Mouse (Mus musculus) c-Kit-positive CD71-negative TER-119-negative erythroid progenitor cells, embryonic 14.5 days (primary cell): ENCODE data around the gene Cx3cl1.
A peak's percentile ranks its signal among the peaks of the same experiment; 100 is the strongest.

ENCODE experiments used
- DNase-seq: peaks from one replicate; pipeline ENCODE4 v3.0.0-alpha.2; 2013; ENCODE audit warnings: low read depth

Cx3cl1 gene

GRCm38 (mm10) chr8:94801293-94802095, 29.7 kb downstream of the Cx3cl1 start:
- DNase-seq, result no peak

- DNase-seq, result no peak
Measured at GRCm38 (mm10) chr8:94802375-94802774, 30.6 kb downstream of the Cx3cl1 start.

- no peak for DNase-seq
Measured at GRCm38 (mm10) chr8:94803551-94803950, 31.7 kb downstream of the Cx3cl1 start.

GRCm38 (mm10) chr8:94804546-94805340, 32.9 kb downstream of the Cx3cl1 start:
- no peak for DNase-seq

DNA sequence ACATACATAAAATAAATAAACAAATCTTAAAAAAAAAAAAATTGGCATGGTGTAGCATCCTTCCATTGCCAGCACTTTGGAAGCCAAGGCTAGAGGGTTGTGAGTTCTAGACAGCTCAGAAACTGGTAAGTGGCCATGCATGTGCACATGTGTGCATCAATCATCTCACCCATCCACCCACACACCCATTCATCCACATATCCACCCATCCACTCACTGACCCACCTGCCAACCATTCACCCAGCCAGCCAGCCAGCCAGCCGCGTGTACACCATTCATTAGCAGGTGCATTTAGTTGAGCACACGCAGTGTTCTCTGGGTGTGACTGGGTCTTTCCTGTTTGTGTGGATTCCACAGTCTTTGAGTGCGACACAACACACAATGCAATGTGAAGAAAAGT, 34.0 kb downstream of the Cx3cl1 start:
- no peak for DNase-seq

GRCm38 (mm10) chr8:94807506-94807905, 35.7 kb downstream of the Cx3cl1 start:
- DNase-seq, result no peak

GRCm38 (mm10) chr8:94808372-94808771, 36.6 kb downstream of the Cx3cl1 start:
- DNase-seq, result no peak

- no peak for DNase-seq
Measured at GRCm38 (mm10) chr8:94810153-94810552, 38.3 kb downstream of the Cx3cl1 start, which contains the start of gene Ccl17. Gene Ccl17, plus strand, starts transcription at chr8:94810453.

DNA sequence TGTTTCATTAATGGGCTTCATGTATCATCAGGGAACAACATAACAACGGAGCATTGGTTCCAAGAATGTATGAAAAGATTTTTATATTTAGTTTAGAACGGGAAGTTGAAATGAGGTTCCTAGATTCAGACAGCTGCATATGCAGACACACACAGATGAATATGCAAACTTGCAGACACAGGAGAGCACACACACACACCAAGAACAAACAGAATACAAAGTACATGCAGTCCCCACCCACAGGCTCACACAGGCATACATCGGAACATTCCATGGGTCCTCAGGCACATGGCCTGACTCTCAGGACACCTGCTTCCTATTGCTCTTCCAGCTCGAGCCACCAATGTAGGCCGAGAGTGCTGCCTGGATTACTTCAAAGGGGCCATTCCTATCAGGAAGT, 39.0 kb downstream of the Cx3cl1 start:
- DNase-seq, result no peak

GRCm38 (mm10) chr8:94811654-94812053, 39.8 kb downstream of the Cx3cl1 start:
- DNase-seq, result no peak

DNA sequence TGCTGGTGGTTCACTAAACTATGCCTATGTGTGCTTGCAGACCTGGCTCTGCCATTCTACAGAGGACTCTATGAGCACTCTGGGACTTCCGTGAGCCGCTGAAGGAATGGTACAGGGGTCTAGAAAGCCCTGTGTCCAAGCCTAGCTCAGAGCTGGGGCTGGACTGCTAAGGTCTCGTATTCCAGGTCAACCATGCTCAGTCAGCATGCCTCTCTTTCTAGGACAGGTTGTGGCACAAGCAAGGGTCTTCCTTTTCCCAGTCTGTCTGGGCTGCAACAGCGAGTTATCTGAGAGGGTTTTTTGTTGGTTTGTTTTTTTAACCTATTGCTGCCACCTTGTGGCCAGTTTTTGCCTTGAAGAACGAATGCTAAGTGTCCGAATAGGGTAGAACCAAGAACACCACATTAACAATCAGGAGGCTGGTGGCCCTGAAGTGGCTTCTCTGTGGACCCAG, 40.9 kb downstream of the Cx3cl1 start:
- DNase-seq, result peak; percentile 91

DNA sequence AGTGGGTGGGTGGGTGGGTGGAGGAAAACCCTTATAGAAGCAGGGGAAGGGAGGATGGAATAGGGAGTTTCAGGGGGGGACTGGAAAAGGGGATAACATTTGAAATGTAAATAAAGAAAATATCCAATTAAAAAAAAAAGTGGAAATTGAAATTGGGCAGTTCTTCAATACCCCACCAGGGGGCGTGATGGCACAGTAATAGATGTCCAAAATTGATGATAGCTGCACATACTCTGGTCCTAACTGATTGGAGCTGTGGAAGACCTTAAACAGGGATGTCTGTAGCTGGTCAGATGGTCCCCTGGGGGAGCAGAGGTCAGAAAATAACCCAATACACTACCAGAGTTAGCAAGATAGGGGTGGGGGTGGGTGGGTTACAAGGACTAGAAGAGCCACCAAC, 42.7 kb downstream of the Cx3cl1 start:
- no peak for DNase-seq

DNA sequence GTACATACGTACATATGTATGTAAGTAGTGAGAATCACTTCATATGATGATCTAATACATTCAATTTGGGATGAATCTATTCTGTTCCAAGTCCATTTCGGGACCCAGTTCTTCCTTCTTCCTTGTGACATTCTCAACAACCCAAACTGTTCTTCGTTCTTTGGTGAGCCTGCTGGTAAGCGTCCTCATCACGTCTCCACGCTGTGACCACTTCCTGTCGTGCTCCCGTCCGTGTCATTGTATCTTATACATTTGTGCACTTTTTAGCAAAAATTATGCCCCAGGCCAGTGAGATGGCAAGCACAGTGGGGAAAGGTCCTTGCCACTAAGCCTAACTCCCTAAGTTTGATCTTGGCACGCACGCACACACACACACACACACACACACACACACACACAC, 46.1 kb downstream of the Cx3cl1 start:
- DNase-seq, result no peak

GRCm38 (mm10) chr8:94819671-94820179, 47.9 kb downstream of the Cx3cl1 start:
- no peak for DNase-seq

- DNase-seq, result no peak
Measured at GRCm38 (mm10) chr8:94820553-94820952, 48.7 kb downstream of the Cx3cl1 start.

GRCm38 (mm10) chr8:94821381-94821780, 49.6 kb downstream of the Cx3cl1 start:
- DNase-seq, result no peak

DNA sequence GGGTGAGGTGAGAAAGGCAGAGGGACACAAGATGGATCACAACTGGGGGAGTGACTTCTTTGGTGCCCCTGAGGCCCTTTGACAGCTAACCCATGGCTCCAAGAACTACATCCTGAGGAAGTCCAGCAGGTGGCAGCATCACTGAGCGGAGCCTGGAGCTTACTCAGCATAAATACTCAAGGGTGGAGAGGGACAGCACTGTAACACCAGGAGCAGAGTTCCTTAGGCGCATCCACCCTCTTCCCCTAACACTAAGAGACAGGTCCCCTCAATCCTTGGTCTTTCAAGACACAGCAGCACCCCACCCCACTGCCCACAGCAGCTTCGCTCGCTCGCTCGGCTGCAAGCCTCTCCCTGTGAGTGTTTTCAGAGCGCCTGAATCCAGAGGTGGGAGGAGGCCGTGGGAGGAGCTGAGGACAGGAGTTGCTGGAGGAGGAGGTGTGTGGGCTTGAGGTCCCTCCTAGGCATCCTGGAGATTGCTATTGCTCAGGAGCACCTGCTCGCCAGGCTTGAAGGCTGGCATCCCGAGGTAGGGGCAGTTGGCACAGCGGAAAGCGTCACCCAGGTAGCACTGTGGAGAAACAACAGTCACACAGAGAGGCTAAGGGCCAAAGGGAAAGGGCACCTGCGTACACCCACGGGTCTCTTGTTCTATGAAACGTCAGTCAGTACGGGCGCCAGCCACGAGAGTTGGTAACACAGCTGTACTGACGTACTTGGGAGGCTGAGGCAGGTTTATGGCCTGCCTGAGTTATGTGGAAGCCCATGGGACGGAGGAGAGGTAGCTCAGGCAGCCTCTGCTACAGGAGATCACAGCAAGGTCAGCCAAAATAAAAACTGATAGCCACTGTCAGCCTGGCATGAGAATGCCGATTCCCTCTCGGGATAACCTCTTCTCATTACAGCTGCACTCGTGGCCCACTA, 51.1 kb downstream of the Cx3cl1 start:
- DNase-seq, result no peak

- DNase-seq, result no peak
Measured at GRCm38 (mm10) chr8:94825170-94825569, 53.4 kb downstream of the Cx3cl1 start.

DNA sequence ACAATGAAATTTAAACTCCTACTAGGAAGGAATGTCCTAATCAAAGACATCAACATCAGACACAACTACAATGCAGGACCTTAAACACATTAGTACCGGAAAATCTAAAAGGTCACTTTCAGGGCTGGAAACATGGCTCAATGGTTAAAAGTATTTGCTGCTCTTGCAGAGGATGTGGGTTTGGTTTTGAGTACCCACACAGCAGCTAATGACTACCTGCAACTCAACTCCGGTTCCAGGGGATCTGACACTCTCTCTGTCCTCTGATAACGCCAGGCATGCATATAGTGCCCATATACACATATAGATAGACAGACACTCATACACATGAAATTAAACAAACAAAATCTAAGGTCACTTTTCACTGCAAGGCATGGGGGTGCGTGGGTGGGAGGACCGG, 54.4 kb downstream of the Cx3cl1 start:
- DNase-seq, result no peak

- no peak for DNase-seq
Measured at GRCm38 (mm10) chr8:94828284-94828683, 56.5 kb downstream of the Cx3cl1 start.
